Mouse (Mus musculus) liver, adult 2 months (tissue): ENCODE results near the gene Cox14.

Experiments
- CTCF ChIP-seq: fragments of 200-500 bp; IDR thresholded peaks from 2 replicates; pipeline ENCODE4 v1.5.1; 2011; ENCODE audit warnings: low read depth, low read length, control low read depth
- POLR2A ChIP-seq: fragments of 200-500 bp; IDR thresholded peaks from 2 replicates; pipeline ENCODE4 v1.6.1; 2011; ENCODE audit warnings: low read length, control low read depth; ENCODE audit not compliant: insufficient read depth; ENCODE audit errors: extremely low read depth

- TF ChIP-seq POLR2A (no peak), CTCF (no peak)
Observed at GRCm38 (mm10) chr15:99727525-99727924, 2.1 kb downstream of the Cox14 start.
